Mouse (Mus musculus): ENCODE data around the gene Zp3r.
A peak's percentile ranks its signal among the peaks of the same experiment; 100 is the strongest.
"Not testable (repeated sequence)": the region's sequence is repeated elsewhere in the genome, so short reads cannot be mapped to it uniquely, and the experiment has no call there.

Zp3r gene

GRCm38 (mm10) chr1:130629521-130629920 is at the start of gene Zp3r:
Gene Zp3r (minus strand): TSS chr1:130629621.
- DNase-seq (ENCODE audit: low read depth, low spot score) = no peak

GRCm38 (mm10) chr1:130678551-130678950 is 49.1 kb upstream of the Zp3r start:
- no peak for DNase-seq (ENCODE audit: low read depth, low spot score)

- not testable (repeated sequence) for DNase-seq (ENCODE audit: low read depth, low spot score)
Measured at GRCm38 (mm10) chr1:130663576-130663975, 34.2 kb upstream of the Zp3r start.

- no peak for DNase-seq (ENCODE audit: low read depth, low spot score)
Measured at GRCm38 (mm10) chr1:130661454-130661853, 32.0 kb upstream of the Zp3r start, which contains the start of gene C4bp. Gene C4bp (minus strand): TSS chr1:130661632.

- not testable (repeated sequence) for DNase-seq (ENCODE audit: low read depth, low spot score)
Measured at GRCm38 (mm10) chr1:130659641-130660040, 30.2 kb upstream of the Zp3r start.

GRCm38 (mm10) chr1:130644103-130644502 is 14.7 kb upstream of the Zp3r start:
- no peak for DNase-seq (ENCODE audit: low read depth, low spot score)

GRCm38 (mm10) chr1:130640967-130641366 is 11.5 kb upstream of the Zp3r start:
- DNase-seq (ENCODE audit: low read depth, low spot score) = no peak

GRCm38 (mm10) chr1:130633761-130634410 is 4.5 kb upstream of the Zp3r start:
- DNase-seq (ENCODE audit: low read depth, low spot score) = peak; percentile 33

- DNase-seq (ENCODE audit: low read depth, low spot score) = no peak
Measured at GRCm38 (mm10) chr1:130633316-130633715, 3.9 kb upstream of the Zp3r start.

- no peak for DNase-seq (ENCODE audit: low read depth, low spot score)
Measured at GRCm38 (mm10) chr1:130596291-130596690, 33.1 kb downstream of the Zp3r start.

- no peak for DNase-seq (ENCODE audit: low read depth, low spot score)
Measured at GRCm38 (mm10) chr1:130588659-130589058, 40.8 kb downstream of the Zp3r start.

GRCm38 (mm10) chr1:130576389-130576788 is 53.0 kb downstream of the Zp3r start:
- DNase-seq (ENCODE audit: low read depth, low spot score) = no peak

GRCm38 (mm10) chr1:130575962-130576361 is 53.5 kb downstream of the Zp3r start:
- DNase-seq (ENCODE audit: low read depth, low spot score) = no peak

GRCm38 (mm10) chr1:130551407-130552249 is 77.8 kb downstream of the Zp3r start:
- no peak for DNase-seq (ENCODE audit: low read depth, low spot score)

GRCm38 (mm10) chr1:130550242-130551167 is 78.9 kb downstream of the Zp3r start:
- DNase-seq (ENCODE audit: low read depth, low spot score) = no peak

GRCm38 (mm10) chr1:130549698-130550097 is 79.7 kb downstream of the Zp3r start:
- no peak for DNase-seq (ENCODE audit: low read depth, low spot score)

- peak; percentile 55 for DNase-seq (ENCODE audit: low read depth, low spot score)
Measured at GRCm38 (mm10) chr1:130549160-130549559, 80.3 kb downstream of the Zp3r start.

GRCm38 (mm10) chr1:130547674-130548429 is 81.6 kb downstream of the Zp3r start:
- no peak for DNase-seq (ENCODE audit: low read depth, low spot score)
